Mouse (Mus musculus) embryonic stem cell, embryonic (primary cell): ENCODE measurements around the gene Hnf1a.

Experiments used
- CTCF ChIA-PET, 4 experiments: fragments of 300-600 bp in 2 of 4; fragments of 350-600 bp in 2 of 4; sonication (Branson Sonifier 250); formaldehyde crosslinking; loops; one replicate each; lab custom pipeline; 2022; ENCODE audit warnings: inconsistent platforms in 2 of 4; lab: Charles Lee
- POLR2A ChIA-PET, 4 experiments: fragments of 300-600 bp in 2 of 4; fragments of 350-600 bp in 2 of 4; sonication (Branson Sonifier 250); formaldehyde crosslinking; loops; one replicate each; lab custom pipeline; 2022; ENCODE audit warnings: antibody characterized with exemption in 4 of 4, inconsistent platforms in 1 of 4; lab: Charles Lee

Hnf1a gene

DNA sequence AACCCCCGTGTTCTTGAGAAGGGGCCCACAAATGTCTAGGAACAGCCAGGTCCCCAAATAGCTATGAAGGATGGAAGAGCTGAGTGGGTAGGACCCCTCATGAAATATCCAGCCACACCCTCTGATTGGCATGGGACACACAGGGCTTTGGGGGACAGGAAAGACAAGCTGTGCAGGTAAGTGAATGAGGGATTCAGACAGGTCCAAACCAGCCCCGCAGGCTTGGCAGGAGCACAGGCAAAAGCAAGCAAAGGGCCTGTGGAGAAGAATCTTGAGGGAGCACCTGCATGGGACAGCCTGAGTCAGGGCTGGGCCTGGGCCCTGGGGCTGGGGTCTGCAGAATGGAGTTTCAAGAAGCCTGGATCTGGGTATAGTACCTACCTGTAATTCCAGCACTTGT, 29.6 kb upstream of the Hnf1a start:
- ChIA-PET CTCF (interaction anchor here in 3 of 4 experiments (0.6 to 1.5 kb wide), 5 partner anchors 14 to 258 kb away, joined by 3 to 4 read pairs (median 3); no protein-coding TSS in a partner anchor), POLR2A (interaction anchor here in 3 of 4 experiments (0.8 to 7.7 kb wide), 17 partner anchors 9 to 159 kb away, joined by 3 to 82 read pairs (median 4); partner anchors contain the start of gene Sppl3 (in 3 of the 3))

GRCm38 (mm10) chr5:114997327-114997726, 26.4 kb upstream of the Hnf1a start:
- CTCF ChIA-PET, result interaction anchor here in 3 of 4 experiments (0.6 to 1.9 kb wide), 3 partner anchors 12 to 1142 kb away, joined by 4 to 8 read pairs (median 4); no protein-coding TSS in a partner anchor

GRCm38 (mm10) chr5:114996447-114996846, 25.6 kb upstream of the Hnf1a start:
- ChIA-PET CTCF (interaction anchor here in 3 of 4 experiments (0.5 to 1.9 kb wide), 7 partner anchors 11 to 1664 kb away, joined by 3 to 17 read pairs (median 4); no protein-coding TSS in a partner anchor), POLR2A (interaction anchor here (0.6 to 7.7 kb wide), 33 partner anchors 8 to 869 kb away, joined by 3 to 82 read pairs (median 3); partner anchors contain the start of genes Sppl3 (in 2 of the 4), 2210016L21Rik (in 1 of the 4), Hnf1a (in 1 of the 4) and Mlec (in 1 of the 4))

More at GRCm38 (mm10) chr5:114997327-114997726, 26.4 kb upstream of the Hnf1a start:
- POLR2A ChIA-PET, result interaction anchor here in 3 of 4 experiments (0.5 to 7.7 kb wide), 23 partner anchors 11 to 868 kb away, joined by 3 to 82 read pairs (median 3); partner anchors contain the start of genes Sppl3 (in 2 of the 3), Hnf1a (in 1 of the 3), Mlec (in 1 of the 3) and Unc119b (in 1 of the 3)

GRCm38 (mm10) chr5:114985074-114985473, 14.2 kb upstream of the Hnf1a start:
- POLR2A ChIA-PET, result interaction anchor here in 3 of 4 experiments (0.7 to 1.9 kb wide), 11 partner anchors 8 to 1399 kb away, joined by 3 to 7 read pairs (median 4); no protein-coding TSS in a partner anchor

DNA sequence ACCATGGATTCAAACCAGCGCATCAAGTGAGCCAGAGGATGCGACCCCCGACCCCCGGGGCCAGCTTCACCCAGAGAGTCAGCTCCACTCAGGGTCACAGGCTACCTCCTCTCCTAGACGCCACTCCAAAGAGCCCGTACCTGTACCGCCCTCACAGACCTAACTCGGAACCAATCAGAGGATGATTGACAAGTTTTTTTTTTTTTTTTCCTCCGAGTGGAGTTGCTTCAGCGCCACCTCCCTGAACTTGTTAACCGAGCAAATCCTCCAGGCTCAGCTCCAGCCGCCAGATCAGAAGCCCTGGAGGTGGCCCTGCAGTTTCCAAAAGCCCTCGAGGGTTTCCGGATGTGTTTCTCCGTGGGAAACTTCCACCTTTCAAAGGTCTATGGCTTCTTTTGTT, 11.1 kb upstream of the Hnf1a start:
- CTCF ChIA-PET, result interaction anchor here in 2 of 4 experiments (0.6 to 1.3 kb wide), 3 partner anchors 126 to 292 kb away, joined by 3 to 6 read pairs (median 4); no protein-coding TSS in a partner anchor
- POLR2A ChIA-PET, result interaction anchor here (0.5 to 3.1 kb wide), 23 partner anchors 8 to 892 kb away, joined by 3 to 12 read pairs (median 3); partner anchors contain the start of genes Hnf1a (in 1 of the 4) and Sppl3 (in 1 of the 4)

More at GRCm38 (mm10) chr5:114985074-114985473, 14.2 kb upstream of the Hnf1a start:
- CTCF ChIA-PET, result interaction anchor here in 2 of 4 experiments (0.6 to 1.0 kb wide), 4 partner anchors 12 to 1022 kb away, joined by 3 to 17 read pairs (median 4); no protein-coding TSS in a partner anchor

DNA sequence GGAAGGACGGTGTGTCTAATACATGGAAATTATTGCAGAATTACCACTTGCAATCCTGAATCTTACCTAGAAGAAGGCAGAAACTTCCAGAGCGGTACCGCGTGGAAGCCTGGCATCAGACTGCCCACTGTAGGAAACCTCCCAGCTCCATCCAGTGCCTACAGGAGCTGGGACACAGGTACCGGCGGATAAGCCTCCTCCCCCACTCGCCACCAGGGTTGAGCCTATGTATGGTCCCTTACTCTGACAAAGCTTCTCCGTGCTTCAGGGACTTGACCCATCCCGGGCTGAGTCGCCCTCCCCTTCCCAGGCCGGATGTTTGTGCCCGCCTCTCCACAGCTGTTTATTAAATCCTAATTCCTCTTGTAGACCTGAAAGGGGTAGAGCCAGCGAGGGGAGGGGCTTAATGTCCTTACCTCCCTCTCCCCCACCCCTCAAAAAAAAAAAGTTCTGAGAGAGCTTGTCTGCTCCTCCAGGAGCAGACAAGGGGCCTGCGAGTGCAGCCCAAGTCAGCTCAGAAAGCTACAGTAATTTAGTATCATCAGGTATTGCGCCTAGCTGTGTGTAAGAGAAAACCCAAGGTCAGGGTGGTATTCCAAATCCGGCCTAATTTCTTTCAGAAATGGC, 9.3 kb upstream of the Hnf1a start:
- ChIA-PET POLR2A (interaction anchor here (0.6 to 3.7 kb wide), 63 partner anchors 9 to 413 kb away, joined by 3 to 18 read pairs (median 4); partner anchors contain the start of genes Hnf1a (in 2 of the 4), Acads (in 1 of the 4), Mlec (in 1 of the 4) and Sppl3 (in 1 of the 4)), CTCF (interaction anchor here (0.5 to 4.1 kb wide), 70 partner anchors 9 to 1423 kb away, joined by 3 to 35 read pairs (median 6); partner anchors contain the start of genes Hnf1a (in 3 of the 4), Cabp1 (in 2 of the 4), 2210016L21Rik (in 1 of the 4) and Acads (in 1 of the 4))

GRCm38 (mm10) chr5:114979250-114980121, 8.6 kb upstream of the Hnf1a start:
- ChIA-PET CTCF (interaction anchor here (0.5 to 4.1 kb wide), 123 partner anchors 8 to 1515 kb away, joined by 3 to 35 read pairs (median 4); partner anchors contain the start of genes Hnf1a (in 3 of the 4), Cabp1 (in 2 of the 4), 2210016L21Rik (in 1 of the 4) and Acads (in 1 of the 4)), POLR2A (interaction anchor here (0.5 to 3.7 kb wide), 77 partner anchors 8 to 456 kb away, joined by 3 to 18 read pairs (median 4); partner anchors contain the start of genes Unc119b (in 2 of the 4), Acads (in 1 of the 4), Hnf1a (in 1 of the 4) and Mlec (in 1 of the 4))

DNA sequence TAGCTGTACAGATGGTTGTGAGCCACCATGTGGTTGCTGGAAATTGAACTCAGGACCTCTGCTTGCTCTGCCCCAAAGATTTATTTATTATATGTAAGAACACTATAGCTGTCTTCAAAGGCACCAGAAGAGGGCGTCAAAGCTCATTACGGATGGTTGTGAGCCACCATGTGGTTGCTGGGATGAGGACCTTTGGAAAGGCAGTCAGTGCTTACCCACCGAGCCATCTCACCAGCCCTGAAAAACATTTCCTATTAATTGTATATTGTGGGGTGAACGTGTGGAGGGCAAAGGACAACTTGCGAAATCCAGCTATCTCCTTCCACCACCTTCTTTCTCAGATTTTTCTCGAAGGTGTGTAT, 8.0 kb upstream of the Hnf1a start:
- CTCF ChIA-PET, result interaction anchor here (0.5 to 4.1 kb wide), 104 partner anchors 8 to 1516 kb away, joined by 3 to 35 read pairs (median 5); partner anchors contain the start of genes Hnf1a (in 2 of the 4), 2210016L21Rik (in 1 of the 4), Acads (in 1 of the 4) and Foxn4 (in 1 of the 4)

DNA sequence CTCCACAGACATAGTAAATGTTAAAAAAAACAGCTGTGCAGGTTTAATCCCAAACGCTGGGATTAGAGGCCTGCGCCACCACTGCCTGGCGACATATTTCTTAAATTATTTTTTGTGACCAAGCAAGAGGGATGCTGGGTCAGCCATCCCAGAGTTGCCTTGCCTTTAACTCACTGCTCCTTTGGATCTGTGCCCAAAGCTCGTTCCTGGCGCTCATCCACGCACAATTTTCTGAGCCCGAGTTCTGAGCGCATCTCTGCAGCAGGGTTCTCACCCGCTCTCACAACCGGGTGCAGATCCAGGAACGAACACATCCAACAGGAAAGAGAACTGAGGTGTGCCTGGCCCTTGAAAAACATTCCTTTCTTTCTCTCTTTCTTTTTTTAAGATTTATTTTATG, 7.6 kb upstream of the Hnf1a start:
- POLR2A ChIA-PET, result interaction anchor here (0.6 to 3.7 kb wide), 37 partner anchors 8 to 296 kb away, joined by 3 to 18 read pairs (median 5); partner anchors contain the start of genes Unc119b (in 2 of the 4), Acads (in 1 of the 4), Rnf10 (in 1 of the 4) and Sppl3 (in 1 of the 4)

More for the DNA sequence above, 8.0 kb upstream of the Hnf1a start:
- POLR2A ChIA-PET, result interaction anchor here (0.5 to 3.7 kb wide), 52 partner anchors 8 to 457 kb away, joined by 3 to 18 read pairs (median 5); partner anchors contain the start of genes Unc119b (in 2 of the 4), Acads (in 1 of the 4), Hnf1a (in 1 of the 4) and Rnf10 (in 1 of the 4)

DNA sequence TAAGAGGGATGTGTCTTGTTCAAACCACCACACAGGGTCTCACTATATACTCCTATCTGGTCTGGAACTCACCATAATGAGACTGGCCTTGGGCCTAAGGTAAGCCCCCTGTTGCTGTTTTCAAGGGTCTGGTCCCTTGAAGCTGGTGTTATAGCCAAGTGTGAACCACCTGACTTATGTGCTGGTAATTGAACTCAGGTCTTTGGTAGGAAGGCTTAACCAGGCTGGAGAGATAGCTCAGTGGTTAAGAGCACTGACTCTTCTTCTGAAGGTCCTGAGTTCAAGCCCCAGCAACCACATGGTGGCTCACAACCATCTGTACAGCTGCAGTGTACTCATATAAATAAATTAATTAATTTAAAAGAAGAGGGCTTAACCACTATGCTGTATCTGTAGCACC, 6.0 kb upstream of the Hnf1a start:
- CTCF ChIA-PET, result interaction anchor here in 1 of 4 experiments (0.6 to 1.0 kb wide), 3 partner anchors 12 to 108 kb away, joined by 3 to 4 read pairs (median 3); no protein-coding TSS in a partner anchor
- POLR2A ChIA-PET, result interaction anchor here in 2 of 4 experiments (0.6 to 1.3 kb wide), 5 partner anchors 11 to 226 kb away, joined by 3 to 4 read pairs (median 3); no protein-coding TSS in a partner anchor

More for the DNA sequence above, 7.6 kb upstream of the Hnf1a start:
- CTCF ChIA-PET, result interaction anchor here (0.6 to 4.1 kb wide), 92 partner anchors 8 to 486 kb away, joined by 3 to 35 read pairs (median 5); partner anchors contain the start of genes Hnf1a (in 2 of the 4), 2210016L21Rik (in 1 of the 4), Acads (in 1 of the 4) and Gm10401 (in 1 of the 4)

DNA sequence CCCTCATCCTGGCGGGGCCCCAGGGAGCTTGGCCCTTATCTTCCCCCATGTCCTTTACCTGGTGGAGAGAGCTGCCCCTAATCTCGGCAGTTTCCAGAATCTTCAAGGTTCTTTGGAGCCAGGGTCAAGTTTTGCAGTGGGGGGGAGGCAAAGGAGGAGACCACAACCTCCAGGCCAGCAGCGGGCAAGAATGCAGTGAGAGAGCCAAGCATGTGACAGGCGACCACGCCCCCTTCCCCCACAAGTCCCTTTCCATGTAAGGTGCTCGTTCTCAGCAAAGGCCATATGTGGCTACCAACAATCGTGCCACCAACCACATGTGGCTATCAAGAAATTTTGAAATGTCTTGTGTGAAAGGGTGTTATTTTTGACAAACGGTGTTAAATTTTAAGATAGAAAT, 2.2 kb upstream of the Hnf1a start:
- CTCF ChIA-PET, result interaction anchor here in 3 of 4 experiments (0.6 to 0.7 kb wide), 4 partner anchors 108 to 456 kb away, joined by 3 to 11 read pairs (median 4); partner anchors contain the start of gene Msi1 (in 1 of the 3)
- POLR2A ChIA-PET, result interaction anchor here in 3 of 4 experiments (0.6 to 2.1 kb wide), 11 partner anchors 8 to 422 kb away, joined by 3 to 7 read pairs (median 3); partner anchors contain the start of genes 2210016L21Rik (in 2 of the 3) and Mlec (in 1 of the 3)

DNA sequence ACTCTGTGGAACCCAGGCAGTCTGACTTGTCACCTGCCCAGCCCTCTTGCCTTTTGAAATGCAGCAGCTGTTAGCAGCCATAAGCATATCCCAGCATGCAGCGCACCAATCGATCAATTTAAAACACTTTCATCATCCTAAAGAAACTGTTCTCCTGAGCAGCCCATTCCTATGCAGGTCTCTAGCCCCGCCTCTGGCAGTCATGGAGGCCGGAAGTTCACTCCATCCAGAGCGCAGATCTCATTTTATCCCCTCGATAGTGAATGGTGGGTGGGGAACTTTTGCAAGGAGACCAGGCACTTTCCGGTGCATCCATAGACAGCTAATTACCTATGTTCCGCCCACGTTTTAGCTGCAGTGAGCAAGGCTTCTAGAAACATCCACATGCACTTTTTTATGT, 1.3 kb upstream of the Hnf1a start:
- ChIA-PET POLR2A (interaction anchor here in 2 of 4 experiments (0.6 to 2.5 kb wide), 14 partner anchors 10 to 552 kb away, joined by 3 to 7 read pairs (median 4); partner anchors contain the start of genes 2210016L21Rik (in 2 of the 2) and Mlec (in 1 of the 2)), CTCF (interaction anchor here in 1 of 4 experiments (0.6 to 1.2 kb wide), 3 partner anchors 70 to 457 kb away, joined by 3 to 4 read pairs (median 4); partner anchors contain the start of gene Msi1)

- POLR2A ChIA-PET, result interaction anchor here in 2 of 4 experiments (0.5 to 1.7 kb wide), 12 partner anchors 8 to 187 kb away, joined by 3 to 7 read pairs (median 3); partner anchors contain the start of genes Acads (in 1 of the 2) and Gm9936 (in 1 of the 2)
- CTCF ChIA-PET, result interaction anchor here in 2 of 4 experiments (1.6 to 2.1 kb wide), 3 partner anchors 9 to 330 kb away, joined by 6 to 8 read pairs (median 7); no protein-coding TSS in a partner anchor
These were observed 1.2 kb downstream of the Hnf1a start for GRCm38 (mm10) chr5:114969609-114970215.

DNA sequence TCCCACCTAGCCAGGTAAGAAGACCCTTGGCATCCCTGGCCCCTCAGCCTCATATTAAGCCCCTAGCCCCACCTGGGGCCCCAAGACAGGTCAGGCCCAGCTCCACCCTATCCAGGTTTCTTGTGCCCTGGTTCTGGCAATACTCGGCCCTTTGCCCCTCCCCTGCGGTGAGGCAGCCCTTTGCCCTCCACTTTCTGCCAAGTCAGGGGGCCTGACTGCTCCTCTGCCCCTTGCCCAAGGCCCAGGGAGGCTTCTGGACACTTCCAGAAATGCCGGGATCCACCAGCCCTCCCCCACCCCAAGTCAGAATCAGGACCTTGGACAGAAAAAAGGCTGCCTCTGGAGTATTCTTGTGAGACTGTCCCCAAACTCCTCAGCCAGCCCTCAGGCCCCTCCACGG, 1.8 kb downstream of the Hnf1a start:
- CTCF ChIA-PET, result interaction anchor here in 3 of 4 experiments (0.8 to 2.1 kb wide), 4 partner anchors 9 to 28 kb away, joined by 3 to 8 read pairs (median 4); partner anchors contain the start of gene 2210016L21Rik (in 1 of the 3)
- POLR2A ChIA-PET, result interaction anchor here in 3 of 4 experiments (0.5 to 1.5 kb wide), 13 partner anchors 11 to 1263 kb away, joined by 3 to 7 read pairs (median 3); partner anchors contain the start of gene Gm9936 (in 1 of the 3)

GRCm38 (mm10) chr5:114968651-114969050, 2.2 kb downstream of the Hnf1a start:
- ChIA-PET CTCF (interaction anchor here in 3 of 4 experiments (0.6 to 2.1 kb wide), 5 partner anchors 10 to 140 kb away, joined by 3 to 10 read pairs (median 4); partner anchors contain the start of gene 2210016L21Rik (in 1 of the 3)), POLR2A (interaction anchor here (0.5 to 1.5 kb wide), 14 partner anchors 12 to 1264 kb away, joined by 3 to 7 read pairs (median 3); partner anchors contain the start of genes 2210016L21Rik (in 1 of the 4) and Gm9936 (in 1 of the 4))
